Mouse (Mus musculus): Measurements from ENCODE around the gene Samd4b.
"Not testable (repeated sequence)": the region's sequence is repeated elsewhere in the genome, so short reads cannot be mapped to it uniquely, and the experiment has no call there.

Gene Samd4b

DNA sequence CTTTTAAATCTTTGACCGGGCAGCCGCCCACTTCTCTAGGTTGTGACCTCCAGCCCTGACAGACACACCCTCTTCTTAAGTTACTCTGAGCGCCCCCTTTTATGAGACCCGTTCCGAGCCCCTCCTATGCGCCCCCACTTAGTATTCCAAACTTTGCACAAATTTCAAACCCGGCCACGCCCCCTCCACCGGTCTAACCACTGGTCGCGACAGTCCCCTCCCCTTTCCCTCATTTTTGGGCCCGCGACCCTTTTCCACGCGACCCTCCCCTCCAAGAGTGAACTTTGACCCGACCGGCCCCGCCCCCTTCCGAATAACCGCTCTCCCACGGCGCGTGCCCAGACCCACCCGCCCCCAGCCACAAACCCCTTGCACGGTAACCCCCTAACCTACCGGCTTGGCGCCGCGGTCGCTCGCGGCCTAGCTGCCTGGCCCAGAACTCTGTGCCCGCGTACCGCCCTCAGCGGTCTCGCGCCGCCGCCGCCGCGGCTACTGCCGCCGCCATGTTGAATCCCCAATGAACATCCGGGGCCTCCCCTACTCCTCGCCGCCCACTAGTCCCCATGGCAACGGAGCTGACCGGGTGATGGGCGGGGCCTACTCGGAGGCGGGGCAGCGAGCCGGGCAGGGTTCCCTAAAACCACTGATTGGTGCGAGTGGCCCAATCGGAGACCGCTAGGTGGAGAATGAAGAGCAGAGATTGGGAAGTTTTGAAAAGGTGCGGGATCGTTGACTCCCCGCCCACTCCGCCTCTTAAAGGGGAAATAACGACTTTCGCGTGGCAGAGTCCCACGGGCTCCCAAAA, at the start of gene Samd4b, which contains the start of gene Pak4:
Gene Samd4b, minus strand, starts transcription at position 503 of the 805 bp plus-strand sequence.
Gene Pak4, minus strand, starts transcription at position 544 of the 805 bp plus-strand sequence.
- in situ Hi-C loops (cut with MboI, MseI): no loop called here

DNA sequence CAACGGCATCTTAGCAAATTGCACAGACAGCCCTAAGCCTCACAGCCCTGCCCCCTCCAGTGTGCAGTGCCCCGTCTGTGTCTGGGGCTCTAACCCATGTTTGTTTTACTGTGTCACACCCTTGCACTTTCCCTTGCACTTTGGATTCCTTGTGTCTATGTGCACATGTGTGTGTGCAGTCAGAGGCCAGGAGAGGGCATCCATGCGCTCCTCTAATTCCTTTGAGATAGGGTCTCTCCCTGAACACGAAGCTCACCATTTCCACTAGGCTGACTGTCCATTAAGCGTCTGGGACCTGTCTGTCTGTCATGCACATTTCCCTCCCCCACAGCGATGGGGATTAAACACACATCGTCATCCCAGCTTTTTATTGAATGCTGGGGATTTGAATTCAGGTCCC, 49.1 kb upstream of the Samd4b start:
- in situ Hi-C loops (cut with MboI, MseI): no loop called here

DNA sequence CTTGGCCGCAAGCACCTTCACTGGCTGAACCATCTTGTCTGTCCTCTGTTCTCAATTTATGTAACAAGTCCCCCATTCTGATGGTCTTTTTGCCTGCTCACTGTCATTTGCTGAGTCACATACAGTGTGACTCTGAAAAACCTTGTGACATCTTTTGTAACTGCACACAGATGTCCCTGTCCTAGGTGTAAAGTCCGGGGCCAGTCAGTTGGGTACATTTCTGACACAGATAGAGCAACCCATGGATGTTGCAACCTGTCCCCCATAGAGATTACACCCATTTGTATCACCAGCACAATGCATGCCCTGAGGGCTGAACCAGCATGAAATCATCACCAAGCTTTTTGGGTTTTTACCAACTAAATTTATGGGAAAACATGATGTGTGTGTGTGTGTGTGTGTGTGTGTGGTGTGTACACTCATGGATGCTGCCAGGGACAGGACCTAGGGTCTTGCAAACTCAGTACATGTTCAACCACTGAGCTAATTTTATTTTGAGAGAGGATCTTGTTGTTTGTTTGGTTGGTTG, 48.1 kb upstream of the Samd4b start:
- in situ Hi-C loops (cut with MboI, MseI): no loop called here

DNA sequence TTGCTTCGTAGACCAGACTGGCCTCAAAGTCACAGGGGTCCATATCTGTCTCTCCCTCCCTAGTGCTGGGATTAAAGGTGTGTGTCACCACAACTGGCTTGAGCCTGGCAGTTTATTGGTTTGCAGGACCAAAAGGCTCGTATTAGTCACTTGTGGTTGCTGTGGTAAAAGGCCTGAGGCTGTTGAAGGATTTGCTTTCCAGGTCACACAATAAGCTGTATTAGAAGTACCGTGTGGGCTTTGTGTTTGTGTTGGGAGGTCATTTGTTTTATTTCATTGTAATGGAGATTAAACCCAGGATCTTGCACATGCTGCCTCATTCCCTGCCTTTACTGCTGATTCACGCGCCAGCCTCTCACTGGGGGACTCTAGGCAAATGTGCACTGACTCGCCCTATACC, 47.4 kb upstream of the Samd4b start:
- in situ Hi-C loops (cut with MboI, MseI): no loop called here

DNA sequence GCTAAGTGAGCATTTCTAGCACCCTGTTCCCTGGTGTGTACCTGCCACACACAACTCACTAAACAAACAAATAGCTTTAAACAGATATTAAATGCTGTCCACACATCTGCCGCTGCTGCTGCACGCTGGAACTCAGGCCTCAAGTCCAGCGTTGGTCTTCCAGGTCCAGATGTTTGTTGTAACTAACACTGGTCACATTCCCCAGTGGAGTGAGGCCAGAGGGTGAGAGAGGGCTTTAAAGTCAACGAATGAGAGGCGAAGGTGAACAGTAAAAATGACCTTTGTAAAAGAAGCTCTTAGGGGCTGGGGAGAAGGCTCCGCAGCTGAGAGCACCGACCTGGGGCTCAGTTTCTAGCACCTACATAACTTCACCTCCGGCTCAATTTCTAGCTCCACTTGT, 43.6 kb upstream of the Samd4b start:
- in situ Hi-C loops (cut with MboI, MseI): no loop called here

DNA sequence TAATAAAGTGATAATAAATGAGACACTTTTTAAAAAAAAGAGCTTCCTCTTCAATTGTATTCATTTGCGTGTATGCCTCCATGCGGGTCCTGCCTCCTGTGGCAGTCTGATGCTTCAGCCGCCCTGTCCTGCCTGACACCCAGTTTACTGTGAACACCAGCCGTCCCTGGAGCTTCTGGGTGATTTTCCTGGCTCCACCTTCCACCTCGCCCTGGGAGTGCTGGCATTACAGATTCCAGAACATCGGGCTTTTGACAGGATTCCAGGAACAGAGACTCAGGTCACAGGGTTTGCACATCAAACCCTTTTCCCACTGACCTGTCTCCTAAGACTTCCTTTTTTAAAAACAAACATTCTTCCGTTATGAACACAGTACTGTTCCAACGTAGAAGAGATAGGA, 39.6 kb upstream of the Samd4b start:
- in situ Hi-C loops (cut with MboI, MseI): no loop called here

DNA sequence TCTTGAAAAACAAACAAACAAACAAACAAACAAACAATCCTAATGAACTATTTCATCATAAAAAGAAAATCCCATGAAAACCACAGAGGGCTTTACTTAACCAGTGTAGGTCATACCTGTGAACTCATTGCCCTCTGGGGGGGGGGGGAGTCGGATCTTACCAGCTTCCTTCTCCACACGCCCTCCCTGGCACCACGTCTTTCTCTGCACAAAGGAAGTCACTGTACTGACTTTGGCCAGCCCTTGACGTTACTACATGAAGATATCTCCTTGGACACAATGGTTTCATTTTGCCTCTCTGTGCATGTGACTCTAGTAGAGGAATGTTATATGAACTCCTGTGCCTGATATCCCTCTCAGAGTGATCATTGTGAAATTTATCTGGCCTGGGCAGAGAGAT, 36.2 kb upstream of the Samd4b start:
- in situ Hi-C loops (cut with MboI, MseI): no loop called here

DNA sequence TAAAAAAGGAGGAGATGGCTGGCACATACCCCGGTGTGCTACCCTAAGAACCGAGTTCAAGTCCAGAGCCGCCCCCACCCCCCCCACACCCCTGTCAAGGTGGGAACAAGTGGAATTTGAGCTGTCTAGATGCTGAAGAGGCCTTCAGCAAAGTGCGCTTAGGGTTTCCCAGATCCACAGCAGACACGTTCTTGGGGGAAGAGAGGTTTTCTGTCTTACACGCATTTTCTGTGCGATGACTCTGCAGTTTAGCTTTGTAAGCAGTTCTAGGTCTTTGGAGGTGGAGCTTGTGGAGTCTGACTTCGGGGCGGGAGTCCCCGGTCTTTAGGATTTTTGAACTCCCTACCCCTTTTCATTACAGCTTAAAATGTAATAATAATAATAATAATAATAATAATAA, 33.1 kb upstream of the Samd4b start, which contains the start of gene Acp7:
Gene Acp7, minus strand, starts transcription at position 260 of the 400 bp plus-strand sequence.
- in situ Hi-C loops (cut with MboI, MseI): no loop called here

DNA sequence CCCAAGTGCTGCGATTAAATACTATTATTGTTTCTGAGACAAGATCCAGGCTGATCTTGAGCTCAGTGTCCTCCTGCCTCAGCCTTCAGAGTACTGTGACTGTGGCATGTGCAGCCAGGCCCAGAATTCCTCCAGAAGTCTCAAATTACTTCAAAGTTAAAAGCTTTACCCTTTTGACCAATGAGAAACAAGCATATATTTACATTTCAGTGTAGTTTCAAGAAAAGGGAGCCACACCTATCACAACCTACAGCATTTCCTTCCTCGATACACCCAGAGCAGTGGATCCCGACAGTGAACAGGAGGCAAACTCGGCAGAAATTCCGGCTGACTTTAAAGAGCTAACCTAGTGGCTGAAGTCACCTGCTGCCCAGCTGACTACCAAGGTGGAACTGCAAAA, 26.8 kb upstream of the Samd4b start:
- in situ Hi-C loops (cut with MboI, MseI): no loop called here

DNA sequence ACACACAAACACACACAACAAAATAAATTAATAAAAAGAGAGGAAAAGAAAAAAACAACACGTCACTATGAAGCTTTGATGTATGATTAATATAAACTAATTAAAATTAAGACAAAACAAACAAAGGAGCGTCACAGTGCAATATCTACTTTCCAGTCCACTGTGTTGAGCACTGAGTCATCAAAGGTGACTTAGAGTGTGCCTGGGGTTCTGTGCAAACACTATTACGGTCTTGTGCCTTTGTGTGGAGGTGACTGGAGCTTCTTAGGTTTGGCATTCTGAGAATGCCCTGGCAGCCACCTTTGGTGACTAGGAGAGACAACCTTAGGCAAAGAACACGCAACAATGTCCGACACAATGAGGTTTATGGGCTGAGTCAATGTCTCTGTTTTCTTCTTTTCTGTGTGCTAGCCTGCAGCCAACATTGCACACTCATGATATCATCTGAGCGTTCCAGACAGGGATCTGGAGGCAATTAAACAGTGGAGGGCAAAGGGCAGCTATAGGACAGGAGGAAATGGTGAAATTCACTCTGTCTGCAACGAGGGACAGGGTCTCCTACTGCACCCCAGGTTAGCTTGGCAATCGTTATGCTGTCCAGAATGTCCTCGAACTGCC, 21.3 kb upstream of the Samd4b start:
- in situ Hi-C loops (cut with MboI, MseI): no loop called here

DNA sequence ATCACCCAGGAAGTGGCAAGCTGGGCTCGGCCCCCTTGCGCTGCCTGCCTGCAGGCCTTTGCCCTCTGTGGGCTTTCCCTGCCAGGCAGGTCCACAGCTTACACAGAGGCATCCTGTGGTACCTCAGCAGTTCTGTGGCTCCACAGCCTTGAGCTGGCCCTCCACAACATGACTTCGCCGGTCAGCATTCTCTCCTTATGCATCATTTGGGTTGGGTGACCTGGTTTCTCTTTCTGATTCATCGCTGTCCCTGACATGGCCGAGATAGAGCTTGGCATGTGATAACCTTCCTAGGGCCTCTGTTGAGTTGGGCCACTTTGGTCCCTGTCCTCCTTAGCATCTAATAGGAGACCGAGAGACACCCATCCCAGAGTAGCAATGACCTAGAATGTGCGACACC, 8.0 kb upstream of the Samd4b start:
- in situ Hi-C loops (cut with MboI, MseI): loop anchor here (5.0 kb wide), 1 partner anchor 121 kb away; no protein-coding TSS in a partner anchor

DNA sequence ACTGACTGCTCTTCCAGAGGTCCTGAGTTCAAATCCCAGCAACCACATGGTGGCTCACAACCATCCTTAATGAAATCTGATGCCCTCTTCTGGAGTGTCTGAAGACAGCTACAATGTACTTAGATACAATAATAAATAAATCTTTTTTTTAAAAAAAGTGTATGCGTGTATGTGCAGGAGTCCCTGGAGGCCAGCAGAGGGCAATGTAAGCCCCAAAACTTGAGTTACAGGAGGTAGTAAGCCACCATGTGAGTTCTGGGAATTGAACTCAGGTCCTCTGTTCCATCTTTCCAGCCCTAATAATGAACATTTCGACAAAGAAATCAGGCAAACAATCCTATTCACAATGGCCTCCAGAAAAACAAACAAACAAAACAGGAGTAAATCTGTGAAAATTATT, 5.8 kb upstream of the Samd4b start:
- in situ Hi-C loops (cut with MboI, MseI): not testable (repeated sequence)

DNA sequence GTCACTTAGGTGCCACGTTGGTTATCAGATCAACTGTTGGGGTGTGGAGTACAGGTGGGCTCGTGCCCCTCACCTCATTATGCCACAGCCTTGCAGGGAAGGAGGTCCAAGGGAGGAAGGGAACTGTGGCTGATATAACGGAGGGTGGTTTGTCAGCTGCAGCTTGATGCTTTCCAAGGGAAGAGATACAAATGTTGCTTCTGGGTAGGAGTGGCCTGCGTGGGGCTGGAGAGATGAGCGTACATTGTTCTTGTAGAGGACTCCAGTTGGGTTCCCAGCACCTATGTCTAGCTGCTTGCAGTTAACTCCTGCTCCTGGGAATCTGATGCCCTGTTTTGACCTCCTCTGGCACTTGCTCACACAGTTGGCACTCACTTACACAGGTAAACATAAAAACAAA, 5.2 kb upstream of the Samd4b start:
- in situ Hi-C loops (cut with MboI, MseI): no loop called here

DNA sequence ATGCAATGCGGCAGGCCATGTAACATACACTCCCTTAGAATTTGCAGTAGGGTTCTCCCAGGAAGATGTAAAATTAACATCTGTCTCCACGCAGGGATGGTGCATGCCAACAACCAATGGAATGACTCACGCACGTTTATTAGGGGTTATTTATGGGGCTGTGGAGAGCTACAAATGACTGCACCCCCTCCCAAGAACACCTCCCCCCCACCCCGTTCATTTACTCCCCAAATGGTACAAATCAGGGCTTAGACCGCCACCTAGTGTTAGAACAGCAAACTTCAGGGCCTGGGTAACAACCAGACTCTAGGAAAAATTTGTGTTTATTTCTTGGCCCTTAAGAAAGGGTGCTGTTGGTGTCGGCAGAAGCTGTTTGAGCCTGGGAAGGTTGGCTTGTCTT, 3.7 kb upstream of the Samd4b start:
- in situ Hi-C loops (cut with MboI, MseI): no loop called here

DNA sequence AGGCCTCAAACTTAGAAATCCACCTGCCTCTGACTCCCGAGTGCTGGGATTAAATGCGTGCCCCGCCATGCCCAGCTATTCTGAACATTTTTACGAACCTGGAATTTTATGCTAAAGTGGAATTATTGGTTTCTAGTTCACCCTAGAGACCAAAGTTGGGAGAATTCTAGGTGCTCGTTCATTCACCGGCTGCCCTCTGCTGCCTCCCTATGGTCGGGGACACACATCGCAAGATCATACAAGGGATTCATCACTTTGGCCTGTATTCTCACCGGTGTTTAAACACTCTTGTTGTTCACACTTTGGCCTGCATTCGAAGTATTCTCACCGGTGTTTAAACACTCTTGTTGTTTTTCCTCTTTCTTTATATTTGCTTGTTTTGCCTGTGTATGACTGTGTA, 3.1 kb upstream of the Samd4b start:
- in situ Hi-C loops (cut with MboI, MseI): no loop called here

DNA sequence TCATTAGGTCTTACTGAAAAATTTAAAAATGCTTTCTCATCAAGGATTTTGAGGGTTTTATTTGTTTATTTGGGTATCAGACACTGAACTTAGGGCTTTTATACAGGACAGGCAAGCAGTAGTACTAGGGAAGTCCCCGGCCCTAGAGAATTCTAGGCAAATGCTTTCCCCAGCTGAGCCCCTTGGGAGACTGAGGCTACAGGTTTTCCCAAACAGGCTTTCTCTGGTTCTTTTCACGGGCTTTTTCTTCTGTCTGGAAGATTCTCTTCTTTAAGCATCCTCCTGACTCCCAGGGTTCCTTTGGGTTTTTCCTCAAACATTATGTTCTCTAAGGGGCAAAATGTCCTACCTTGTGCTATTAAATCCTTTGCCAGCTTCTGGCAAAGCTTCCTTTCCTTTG, 1.0 kb upstream of the Samd4b start:
- in situ Hi-C loops (cut with MboI, MseI): no loop called here

DNA sequence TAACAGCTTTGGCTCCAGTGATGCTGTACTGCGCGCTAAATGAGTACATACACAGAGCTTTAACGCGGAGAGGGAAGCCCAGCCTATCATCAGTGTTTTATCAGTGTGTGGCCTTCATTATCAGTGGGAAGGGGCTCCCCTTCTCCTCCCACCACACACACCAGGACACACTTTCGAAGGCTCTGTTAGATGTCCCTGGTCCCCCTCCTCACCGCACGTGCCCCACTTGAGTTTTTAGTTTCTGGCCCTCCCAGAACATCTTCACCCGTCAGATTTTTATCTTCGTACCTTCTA, 720 bp downstream of the Samd4b start:
- in situ Hi-C loops (cut with MboI, MseI): no loop called here

DNA sequence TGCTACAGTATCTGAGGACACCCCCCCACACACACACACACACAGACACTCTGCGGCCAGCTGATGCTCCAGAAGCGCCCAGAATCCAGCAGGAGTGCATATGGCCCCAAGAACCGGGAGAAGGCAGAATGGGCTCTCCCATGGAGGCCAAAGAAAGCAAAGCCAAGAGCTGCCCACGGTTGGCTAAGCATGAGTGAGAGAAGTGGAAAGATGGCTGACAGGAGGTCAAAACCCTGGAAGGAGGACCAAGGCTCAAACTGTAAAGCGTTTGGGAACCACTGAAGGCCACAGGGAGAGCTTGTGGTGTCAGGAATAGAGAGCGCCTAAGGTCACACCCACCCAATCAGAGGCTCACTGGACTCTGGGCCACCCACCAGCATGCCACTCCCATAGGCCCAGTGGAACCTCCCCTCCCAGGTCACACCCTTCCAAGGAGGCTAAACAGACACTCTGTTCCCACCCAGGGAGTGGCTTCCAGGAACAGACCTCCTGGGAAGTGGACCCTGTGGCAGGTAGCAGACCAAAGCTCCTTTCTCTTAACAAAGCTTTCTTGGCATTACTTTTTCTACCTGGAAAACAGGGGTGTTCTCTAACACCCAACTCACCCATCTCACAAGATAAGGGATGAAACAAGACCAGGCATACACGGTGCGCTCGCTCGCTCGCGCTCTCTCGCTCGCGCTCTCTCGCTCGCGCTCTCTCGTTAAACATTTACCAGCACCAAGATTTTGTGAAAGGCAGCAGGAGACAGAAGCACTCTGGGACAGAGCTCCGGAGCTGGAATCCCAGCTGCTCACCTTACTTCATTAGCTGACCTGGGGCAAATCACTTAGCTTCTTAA, 1.3 kb downstream of the Samd4b start:
- in situ Hi-C loops (cut with MboI, MseI): no loop called here

DNA sequence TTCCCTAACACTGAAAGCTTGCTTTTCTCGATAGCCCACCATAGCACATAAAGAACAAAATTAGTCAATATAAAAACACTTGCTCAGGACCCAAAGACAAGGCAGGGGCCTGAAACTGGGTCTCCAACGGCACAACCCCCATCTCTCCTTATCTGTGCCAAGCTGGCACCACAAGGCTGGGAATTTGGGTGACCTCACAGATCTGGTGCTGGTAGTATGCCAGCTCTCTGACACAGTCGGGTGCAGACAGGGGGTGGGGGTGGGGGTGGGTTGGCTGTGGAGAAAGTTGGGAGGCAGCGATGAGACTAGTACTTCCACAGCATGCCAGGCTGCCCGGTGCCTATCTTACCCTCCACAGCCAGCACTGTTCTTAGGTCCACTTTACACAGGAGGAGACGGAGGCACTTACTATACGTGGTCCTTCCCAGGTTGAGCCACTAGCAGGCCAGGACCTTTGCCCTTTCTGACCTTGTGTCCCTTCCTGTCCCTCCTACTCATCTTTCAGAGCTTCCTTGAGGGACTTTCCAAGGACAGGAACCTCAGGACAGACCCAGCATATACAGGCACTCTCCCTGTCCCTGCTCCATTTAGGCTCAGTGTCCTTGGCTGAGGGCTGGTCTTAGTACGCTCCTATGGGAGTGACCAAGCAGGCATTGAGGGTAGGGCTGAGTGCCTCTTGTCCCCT, 2.1 kb downstream of the Samd4b start:
- in situ Hi-C loops (cut with MboI, MseI): no loop called here

DNA sequence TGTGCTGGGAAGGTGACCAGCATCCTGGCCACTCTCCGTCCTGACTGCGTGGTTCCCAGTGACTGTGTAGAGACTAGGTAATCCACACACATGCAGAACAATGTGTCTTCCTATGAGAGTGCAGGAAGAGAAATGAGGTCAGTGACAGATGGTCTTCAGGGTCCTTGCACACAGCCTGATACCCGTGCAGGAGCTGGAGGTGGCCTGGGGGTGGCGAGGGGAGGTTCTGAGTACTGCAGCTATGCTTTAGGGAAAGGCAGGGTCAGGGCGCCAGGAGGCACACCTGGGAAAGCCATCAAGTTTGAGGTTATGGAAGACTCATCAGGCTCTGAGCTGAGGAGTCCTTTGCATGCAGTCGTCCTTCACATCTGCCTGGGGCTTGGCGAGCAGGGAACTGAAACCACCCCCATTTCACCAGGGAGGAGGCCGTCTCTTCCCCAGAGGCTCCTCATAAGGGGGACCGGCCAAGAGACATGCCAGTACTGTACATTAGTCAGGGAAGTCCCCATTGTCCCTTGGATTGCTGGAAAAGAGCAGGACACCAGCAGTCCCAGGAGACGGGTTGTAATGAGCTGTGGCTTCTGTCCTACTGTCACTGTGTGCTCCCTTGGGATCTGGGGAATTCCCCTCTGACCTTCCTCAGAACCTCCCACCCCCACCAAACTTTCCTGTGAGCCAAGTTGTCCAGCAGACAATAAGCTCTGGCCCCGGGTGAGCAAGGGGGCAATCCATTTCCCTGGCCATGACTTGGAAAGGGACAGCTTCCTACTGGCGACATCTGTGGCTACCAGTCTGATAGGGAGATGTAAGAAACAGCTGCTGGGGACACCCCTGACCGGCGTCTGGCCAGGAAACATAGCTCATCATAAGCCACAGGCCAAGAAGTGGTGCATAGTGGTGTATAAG, 4.5 kb downstream of the Samd4b start:
- in situ Hi-C loops (cut with MboI, MseI): loop anchor here (5.0 kb wide), 1 partner anchor 141 kb away; the partner anchor contains the start of gene Lrfn1

Measured in T-helper 1 cell (primary cell).